Mouse (Mus musculus) cortical plate, adult 2 months (tissue): Measurements from ENCODE around the gene Klk5.

Experiments
- CTCF ChIP-seq: fragments of 200-500 bp; IDR thresholded peaks from 2 replicates; pipeline ENCODE4 v1.5.1; 2011; ENCODE audit warnings: mild to moderate bottlenecking, control low read depth, low read length; ENCODE audit not compliant: insufficient read depth; ENCODE audit errors: extremely low read depth
- POLR2A ChIP-seq: fragments of 200-500 bp; IDR thresholded peaks from 2 replicates; pipeline ENCODE4 v1.6.1; 2011; ENCODE audit warnings: mild to moderate bottlenecking, low read length, control low read depth; ENCODE audit not compliant: insufficient read depth; ENCODE audit errors: extremely low read depth

DNA sequence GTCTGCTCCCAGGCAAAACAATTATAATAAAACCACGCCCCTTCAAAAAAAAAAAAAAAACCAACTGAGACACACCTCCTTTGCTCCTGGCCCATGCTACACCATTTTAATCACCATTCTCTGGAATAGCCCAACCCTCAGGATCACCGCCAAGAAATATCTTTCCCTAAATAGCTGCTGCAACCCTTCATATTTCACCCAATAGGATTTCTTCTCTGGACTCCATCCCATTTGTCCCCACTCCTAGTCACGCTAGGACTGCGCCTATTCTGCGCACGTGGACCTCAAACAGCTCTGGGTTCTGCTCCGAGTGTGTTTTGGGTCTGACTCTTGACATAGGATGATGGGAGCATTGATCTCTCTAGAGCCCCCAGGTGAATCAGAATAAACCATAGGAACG is 45.4 kb upstream of the Klk5 start:
- no peak for TF ChIP-seq CTCF
- TF ChIP-seq POLR2A: no peak
